Mouse (Mus musculus): Measurements from ENCODE around the gene Lfng. TPM values are rescaled to one million over a fixed set of nuclear protein-coding genes. Genes with fewer than 3 reads are reported as not detected.
A peak's percentile ranks its signal among the peaks of the same experiment; 100 is the strongest.

The Lfng gene
- polyA plus RNA-seq (2012; rRNA removed) = 38.9 and 48.2 TPM in 2 replicates
- 19.2 and 21.4 TPM in 2 replicates for polyA plus RNA-seq (2014; fragmentation: Nextera tagmentation; extraction: Ambion mirVana)

- peak within 1 kb of the TSS; percentile 38 for H3K9ac ChIP-seq (ENCODE audit: low read depth, low read length, severe bottlenecking)
- H3K4me2 ChIP-seq (replicated peaks; ENCODE audit: low read depth, low read length, severe bottlenecking) = peak within 1 kb of the TSS; percentile 91
- WGBS = under 1% methylated on average over 63 of the region's 91 CpGs
- H3K4me3 ChIP-seq (replicated peaks; ENCODE audit: low read length) = peak within 1 kb of the TSS; percentile 40
- DNase-seq (ENCODE audit: low spot score) = peak; percentile 87
- no peak within 1 kb of the TSS for H3K27ac ChIP-seq (replicated peaks; ENCODE audit: low read depth, low read length)
- H3K9me3 ChIP-seq (ENCODE audit: control insufficient read depth, low read length) = no peaks in the 10 kb centered on the region
- H3K27me3 ChIP-seq (ENCODE audit: control insufficient read depth, insufficient read depth, low read length) = peaks cover 60% of the 10 kb centered on the region
- H3K36me3 ChIP-seq (ENCODE audit: control insufficient read depth, insufficient read depth, low read length) = no peaks in the 10 kb centered on the region
- H3K4me1 ChIP-seq (ENCODE audit: control insufficient read depth, insufficient read depth, low read length) = peaks cover 55% of the 10 kb centered on the region
- no peak for TF ChIP-seq POLR2A (IDR thresholded peaks at IDR 0.05; ENCODE audit: borderline replicate concordance, extremely low read depth, insufficient read depth, insufficient read length)
- peak; percentile 73 for ATAC-seq (ENCODE audit: low FRiP score, low read depth)
Measured at GRCm38 (mm10) chr5:140607001-140607835, at the start of gene Lfng. Gene Lfng (plus strand): TSS chr5:140607320.

- H3K4me1 ChIP-seq (ENCODE audit: control insufficient read depth, insufficient read depth, low read length) = peaks cover 13% of the 10 kb centered on the region
- no peaks in the 10 kb centered on the region for H3K36me3 ChIP-seq (ENCODE audit: control insufficient read depth, insufficient read depth, low read length)
- H3K27me3 ChIP-seq (ENCODE audit: control insufficient read depth, insufficient read depth, low read length) = no peaks in the 10 kb centered on the region
- ATAC-seq (ENCODE audit: low FRiP score, low read depth) (no peak), DNase-seq (ENCODE audit: low spot score) (no peak)
- no peak overlapping the region for H3K4me2 ChIP-seq (replicated peaks; ENCODE audit: low read depth, low read length, severe bottlenecking)
- 69% methylated on average over 9 of the region's 9 CpGs for WGBS
- H3K9me3 ChIP-seq (ENCODE audit: control insufficient read depth, low read length) = no peaks in the 10 kb centered on the region
- no peak overlapping the region for H3K27ac ChIP-seq (replicated peaks; ENCODE audit: low read depth, low read length)
- TF ChIP-seq POLR2A (IDR thresholded peaks at IDR 0.05; ENCODE audit: borderline replicate concordance, extremely low read depth, insufficient read depth, insufficient read length) = no peak
- H3K4me3 ChIP-seq (replicated peaks; ENCODE audit: low read length) = no peak overlapping the region
- H3K9ac ChIP-seq (ENCODE audit: low read depth, low read length, severe bottlenecking) = no peak overlapping the region
Measured at GRCm38 (mm10) chr5:140562601-140563000, 44.5 kb upstream of the Lfng start.

- 82% methylated on average over 4 of the region's 4 CpGs for WGBS
- no peak for DNase-seq (ENCODE audit: low spot score)
- no peaks in the 10 kb centered on the region for H3K36me3 ChIP-seq (ENCODE audit: control insufficient read depth, insufficient read depth, low read length)
- no peaks in the 10 kb centered on the region for H3K27me3 ChIP-seq (ENCODE audit: control insufficient read depth, insufficient read depth, low read length)
- H3K9ac ChIP-seq (ENCODE audit: low read depth, low read length, severe bottlenecking) = no peak within 1 kb of the TSS
- no peak within 1 kb of the TSS for H3K4me3 ChIP-seq (replicated peaks; ENCODE audit: low read length)
- H3K27ac ChIP-seq (replicated peaks; ENCODE audit: low read depth, low read length) = no peak within 1 kb of the TSS
- H3K9me3 ChIP-seq (ENCODE audit: control insufficient read depth, low read length) = no peaks in the 10 kb centered on the region
- no peak for ATAC-seq (ENCODE audit: low FRiP score, low read depth)
- H3K4me1 ChIP-seq (ENCODE audit: control insufficient read depth, insufficient read depth, low read length) = peaks cover 18% of the 10 kb centered on the region
- no peak within 1 kb of the TSS for H3K4me2 ChIP-seq (replicated peaks; ENCODE audit: low read depth, low read length, severe bottlenecking)
- no peak for TF ChIP-seq POLR2A (IDR thresholded peaks at IDR 0.05; ENCODE audit: borderline replicate concordance, extremely low read depth, insufficient read depth, insufficient read length)
Measured at GRCm38 (mm10) chr5:140564896-140565295, 42.2 kb upstream of the Lfng start, which contains the start of gene Grifin. Gene Grifin (minus strand): TSS chr5:140565071.

GRCm38 (mm10) chr5:140565451-140565850 lies 41.7 kb upstream of the Lfng start:
- Histone ChIP-seq H3K4me3 (replicated peaks; ENCODE audit: low read length) (no peak overlapping the region), H3K36me3 (ENCODE audit: control insufficient read depth, insufficient read depth, low read length) (no peaks in the 10 kb centered on the region), H3K4me1 (ENCODE audit: control insufficient read depth, insufficient read depth, low read length) (peaks cover 18% of the 10 kb centered on the region), H3K9ac (ENCODE audit: low read depth, low read length, severe bottlenecking) (no peak overlapping the region), H3K9me3 (ENCODE audit: control insufficient read depth, low read length) (no peaks in the 10 kb centered on the region), H3K4me2 (replicated peaks; ENCODE audit: low read depth, low read length, severe bottlenecking) (no peak overlapping the region), H3K27me3 (ENCODE audit: control insufficient read depth, insufficient read depth, low read length) (no peaks in the 10 kb centered on the region), H3K27ac (replicated peaks; ENCODE audit: low read depth, low read length) (no peak overlapping the region)
- DNase-seq (ENCODE audit: low spot score) (peak; percentile 49), ATAC-seq (ENCODE audit: low FRiP score, low read depth) (0 out of 2 replicates have a peak, but pooled peaks have one; percentile 27)
- 49% methylated on average over 4 of the region's 5 CpGs for WGBS
- no peak for TF ChIP-seq POLR2A (IDR thresholded peaks at IDR 0.05; ENCODE audit: borderline replicate concordance, extremely low read depth, insufficient read depth, insufficient read length)

GRCm38 (mm10) chr5:140565856-140566255 lies 41.3 kb upstream of the Lfng start:
- DNase-seq (ENCODE audit: low spot score) (no peak), ATAC-seq (ENCODE audit: low FRiP score, low read depth) (no peak)
- 77% methylated on average over 6 of the region's 6 CpGs for whole genome bisulfite sequencing
- Histone ChIP-seq H3K9ac (ENCODE audit: low read depth, low read length, severe bottlenecking) (no peak overlapping the region), H3K4me3 (replicated peaks; ENCODE audit: low read length) (no peak overlapping the region), H3K36me3 (ENCODE audit: control insufficient read depth, insufficient read depth, low read length) (no peaks in the 10 kb centered on the region), H3K27ac (replicated peaks; ENCODE audit: low read depth, low read length) (no peak overlapping the region), H3K4me1 (ENCODE audit: control insufficient read depth, insufficient read depth, low read length) (peaks cover 18% of the 10 kb centered on the region), H3K9me3 (ENCODE audit: control insufficient read depth, low read length) (no peaks in the 10 kb centered on the region), H3K27me3 (ENCODE audit: control insufficient read depth, insufficient read depth, low read length) (no peaks in the 10 kb centered on the region), H3K4me2 (replicated peaks; ENCODE audit: low read depth, low read length, severe bottlenecking) (no peak overlapping the region)
- TF ChIP-seq POLR2A (IDR thresholded peaks at IDR 0.05; ENCODE audit: borderline replicate concordance, extremely low read depth, insufficient read depth, insufficient read length) = no peak

Data from limb, embryonic 14.5 days (tissue).